Mouse (Mus musculus) lung, embryonic 16.5 days (tissue): Measurements from ENCODE around the gene E030018B13Rik. TPM values are rescaled to one million over a fixed set of nuclear protein-coding genes. Genes with fewer than 3 reads are reported as not detected.

Experiments
- ATAC-seq: fragments of 200-750 bp; cut with Nextera tagmentation; 2 replicates; pipeline ENCODE4 v1.8.0; 2017; ENCODE audit warnings: low read depth, mild to moderate bottlenecking, moderate library complexity
- H3K27ac ChIP-seq: fragments of 300-500 bp; sonication (generic); 2 replicates; pipeline ENCODE4 v1.5.1; 2014; ENCODE audit warnings: mild to moderate bottlenecking, control low read depth, low read length
- H3K27me3 ChIP-seq: fragments of 300-500 bp; sonication (generic); 2 replicates; pipeline ENCODE4 v1.6.1; 2014; ENCODE audit warnings: low read depth, low read length, mixed read lengths; ENCODE audit not compliant: control insufficient read depth, insufficient read depth
- H3K36me3 ChIP-seq: fragments of 300-500 bp; sonication (generic); 2 replicates; pipeline ENCODE4 v1.6.1; 2014; ENCODE audit warnings: low read length; ENCODE audit not compliant: control insufficient read depth, insufficient read depth
- H3K4me1 ChIP-seq: fragments of 300-500 bp; sonication (generic); replicated peaks from 2 replicates; pipeline ENCODE4 v1.6.1; 2014; ENCODE audit warnings: low read length, mixed read lengths; ENCODE audit not compliant: control insufficient read depth, insufficient read depth
- H3K4me2 ChIP-seq: fragments of 300-500 bp; sonication (generic); 2 replicates; pipeline ENCODE4 v1.6.1; 2014; ENCODE audit warnings: low read depth, low read length, control low read depth
- H3K4me3 ChIP-seq: fragments of 300-500 bp; sonication (generic); 2 replicates; pipeline ENCODE4 v1.5.1; 2014; ENCODE audit warnings: mild to moderate bottlenecking, low read length, control low read depth
- H3K9ac ChIP-seq: fragments of 300-500 bp; sonication (generic); 2 replicates; pipeline ENCODE4 v1.6.1; 2014; ENCODE audit warnings: low read length, control low read depth
- H3K9me3 ChIP-seq: fragments of 300-500 bp; sonication (generic); 2 replicates; pipeline ENCODE4 v1.6.1; 2016; ENCODE audit warnings: low read length; ENCODE audit not compliant: control insufficient read depth
- WGBS: fragments of 180-500 bp; shearing (Covaris S2); extraction: QIAGEN DNeasy Blood & Tissue Kit; methylation state at CpG from one replicate; pipeline ENCODE4 v1.1.7; 2014; 5-methylcytosine and 5-hydroxymethylcytosine counted together
- polyA plus RNA-seq: library from polyadenylated mRNA; unstranded; fragments of >200 nt; fragmentation: Nextera tagmentation; extraction: Ambion mirVana; gene quantifications from 2 replicates; pipeline ENCODE4 v1.2.1, GENCODE M21; 2015

The E030018B13Rik gene
- polyA plus RNA-seq, 1 experiment from 2014 or later = not detected

- ATAC-seq = no peak
- Histone ChIP-seq H3K4me1 (peaks cover 49% of the 10 kb centered on the region), H3K9me3 (no peaks in the 10 kb centered on the region), H3K27me3 (no peaks in the 10 kb centered on the region), H3K9ac (no peak overlapping the region), H3K4me2 (no peak overlapping the region), H3K27ac (no peak overlapping the region), H3K4me3 (no peak overlapping the region), H3K36me3 (no peaks in the 10 kb centered on the region)
- WGBS = 65% methylated on average over 8 of the region's 8 CpGs
These were observed 5.4 kb downstream of the E030018B13Rik start for GRCm38 (mm10) chr7:63921909-63922562.

GRCm38 (mm10) chr7:63922571-63922970 is 5.9 kb downstream of the E030018B13Rik start:
- H3K4me3 ChIP-seq = no peak overlapping the region
- H3K9ac ChIP-seq = no peak overlapping the region
- WGBS = 49% methylated on average over 2 of the region's 2 CpGs
- peaks cover 52% of the 10 kb centered on the region for H3K4me1 ChIP-seq
- no peaks in the 10 kb centered on the region for H3K36me3 ChIP-seq
- H3K27me3 ChIP-seq = no peaks in the 10 kb centered on the region
- no peak overlapping the region for H3K27ac ChIP-seq
- H3K9me3 ChIP-seq = no peaks in the 10 kb centered on the region
- ATAC-seq = no peak
- no peak overlapping the region for H3K4me2 ChIP-seq

- Histone ChIP-seq H3K36me3 (no peaks in the 10 kb centered on the region), H3K4me3 (no peak overlapping the region), H3K9ac (no peak overlapping the region), H3K27me3 (no peaks in the 10 kb centered on the region), H3K27ac (no peak overlapping the region), H3K4me1 (peaks cover 52% of the 10 kb centered on the region), H3K4me2 (no peak overlapping the region), H3K9me3 (no peaks in the 10 kb centered on the region)
- no peak for ATAC-seq
- 89% methylated on average over 1 of the region's 1 CpGs for WGBS
These were observed 6.3 kb downstream of the E030018B13Rik start for GRCm38 (mm10) chr7:63922975-63923374.

GRCm38 (mm10) chr7:63924151-63924550 is 7.5 kb downstream of the E030018B13Rik start:
- Histone ChIP-seq H3K4me2 (no peak overlapping the region), H3K9ac (no peak overlapping the region)

GRCm38 (mm10) chr7:63924747-63925412 is 8.2 kb downstream of the E030018B13Rik start:
- peak overlapping the region; percentile 20 for H3K4me2 ChIP-seq
- WGBS = 13% methylated on average over 6 of the region's 6 CpGs
- peak overlapping the region; percentile 81 for H3K27ac ChIP-seq
- ATAC-seq = peak; percentile 62
- no peaks in the 10 kb centered on the region for H3K27me3 ChIP-seq
- peaks cover 44% of the 10 kb centered on the region for H3K4me1 ChIP-seq
- no peaks in the 10 kb centered on the region for H3K36me3 ChIP-seq
- no peak overlapping the region for H3K9ac ChIP-seq
- H3K4me3 ChIP-seq = no peak overlapping the region
- H3K9me3 ChIP-seq = no peaks in the 10 kb centered on the region

More at GRCm38 (mm10) chr7:63924151-63924550, 7.5 kb downstream of the E030018B13Rik start:
- WGBS = 33% methylated on average over 1 of the region's 1 CpGs
- no peak for ATAC-seq
- Histone ChIP-seq H3K36me3 (no peaks in the 10 kb centered on the region), H3K9me3 (no peaks in the 10 kb centered on the region), H3K27ac (peak overlapping the region; percentile 81), H3K4me1 (peaks cover 48% of the 10 kb centered on the region), H3K27me3 (no peaks in the 10 kb centered on the region), H3K4me3 (no peak overlapping the region)

- Histone ChIP-seq H3K27me3 (no peaks in the 10 kb centered on the region), H3K27ac (peak overlapping the region; percentile 81), H3K36me3 (no peaks in the 10 kb centered on the region), H3K9me3 (no peaks in the 10 kb centered on the region), H3K4me3 (no peak overlapping the region), H3K4me1 (peaks cover 38% of the 10 kb centered on the region), H3K9ac (peak overlapping the region; percentile 2; the same call in 1 of the 2 replicates), H3K4me2 (peak overlapping the region; percentile 20)
- ATAC-seq = peak; percentile 81
- WGBS = 51% methylated on average over 14 of the region's 14 CpGs
These were observed 9.0 kb downstream of the E030018B13Rik start for GRCm38 (mm10) chr7:63925413-63926360.

- peak overlapping the region; percentile 32 for H3K27ac ChIP-seq
- WGBS = 89% methylated on average over 3 of the region's 3 CpGs
- no peak overlapping the region for H3K4me2 ChIP-seq
- H3K9ac ChIP-seq = no peak overlapping the region
- no peaks in the 10 kb centered on the region for H3K9me3 ChIP-seq
- no peaks in the 10 kb centered on the region for H3K27me3 ChIP-seq
- peaks cover 36% of the 10 kb centered on the region for H3K4me1 ChIP-seq
- no peaks in the 10 kb centered on the region for H3K36me3 ChIP-seq
- no peak overlapping the region for H3K4me3 ChIP-seq
- no peak for ATAC-seq
These were observed 9.8 kb downstream of the E030018B13Rik start for GRCm38 (mm10) chr7:63926492-63926891.

GRCm38 (mm10) chr7:63927121-63927520 is 10.5 kb downstream of the E030018B13Rik start:
- Histone ChIP-seq H3K4me3 (no peak overlapping the region), H3K27ac (no peak overlapping the region), H3K4me1 (peaks cover 33% of the 10 kb centered on the region), H3K4me2 (no peak overlapping the region), H3K27me3 (no peaks in the 10 kb centered on the region), H3K9ac (no peak overlapping the region), H3K9me3 (no peaks in the 10 kb centered on the region), H3K36me3 (no peaks in the 10 kb centered on the region)
- 79% methylated on average over 6 of the region's 6 CpGs for WGBS
- ATAC-seq = no peak

GRCm38 (mm10) chr7:63929080-63929479 is 12.4 kb downstream of the E030018B13Rik start:
- H3K4me1 ChIP-seq = peaks cover 29% of the 10 kb centered on the region
- H3K27me3 ChIP-seq = no peaks in the 10 kb centered on the region
- ATAC-seq = no peak
- no peaks in the 10 kb centered on the region for H3K9me3 ChIP-seq
- no peak overlapping the region for H3K4me2 ChIP-seq
- no peak overlapping the region for H3K4me3 ChIP-seq
- no peaks in the 10 kb centered on the region for H3K36me3 ChIP-seq
- H3K9ac ChIP-seq = no peak overlapping the region
- no peak overlapping the region for H3K27ac ChIP-seq
- WGBS = 71% methylated on average over 4 of the region's 4 CpGs
